Mouse (Mus musculus) telencephalon, adult 2 months (tissue): ENCODE measurements around the gene Xylt1.
A peak's percentile ranks its signal among the peaks of the same experiment; 100 is the strongest.

Experiments
- DNase-seq: peaks from one replicate; pipeline ENCODE4 v3.0.0-alpha.2; 2011; ENCODE audit warnings: low read depth, low spot score

The Xylt1 gene

DNA sequence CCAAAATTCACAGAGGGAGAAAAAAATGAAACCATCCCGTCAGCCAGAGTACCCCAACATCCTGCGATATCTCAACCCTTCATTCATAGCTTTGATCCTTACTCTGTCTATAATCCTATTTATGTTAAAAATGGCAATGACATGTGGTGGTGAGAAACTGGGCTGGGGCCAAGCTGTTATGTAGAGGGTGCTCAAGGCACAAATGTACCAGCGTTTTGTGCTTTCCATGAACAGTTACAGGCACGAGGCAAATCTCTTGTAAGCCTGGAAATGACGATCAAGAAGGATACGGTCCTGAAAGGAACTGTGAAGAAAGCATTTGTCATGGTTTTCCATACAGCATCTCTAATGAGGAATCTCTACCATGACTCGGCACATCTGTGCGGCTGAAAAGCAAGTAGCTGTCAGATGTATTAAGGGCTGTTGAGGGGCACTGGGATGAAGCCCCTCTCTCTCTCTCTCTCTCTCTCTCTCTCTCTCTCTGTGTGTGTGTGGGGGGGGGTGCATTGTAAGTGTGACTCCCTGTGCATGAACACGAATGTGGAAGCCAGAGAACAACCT, 183.2 kb downstream of the Xylt1 start:
- no peak for DNase-seq

DNA sequence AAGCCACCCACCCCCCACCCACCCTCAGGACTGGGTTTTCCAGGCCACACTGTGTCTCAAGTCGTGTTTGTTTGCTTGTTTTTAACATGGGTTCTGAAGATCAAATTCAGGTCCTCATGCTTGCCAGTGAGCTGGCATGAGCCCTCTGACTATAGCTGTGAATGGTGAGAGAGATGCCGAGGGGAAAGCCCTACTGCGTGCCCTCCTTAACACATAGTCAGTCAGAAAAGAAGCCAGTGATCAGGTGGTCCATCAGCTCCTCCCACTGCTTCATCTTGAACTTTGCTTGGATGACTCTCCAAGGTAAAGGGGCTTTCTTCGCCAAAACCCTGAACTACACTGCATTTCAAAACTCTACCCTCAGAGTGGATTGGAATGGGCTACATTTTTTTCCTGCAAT, 183.8 kb downstream of the Xylt1 start:
- no peak for DNase-seq

DNA sequence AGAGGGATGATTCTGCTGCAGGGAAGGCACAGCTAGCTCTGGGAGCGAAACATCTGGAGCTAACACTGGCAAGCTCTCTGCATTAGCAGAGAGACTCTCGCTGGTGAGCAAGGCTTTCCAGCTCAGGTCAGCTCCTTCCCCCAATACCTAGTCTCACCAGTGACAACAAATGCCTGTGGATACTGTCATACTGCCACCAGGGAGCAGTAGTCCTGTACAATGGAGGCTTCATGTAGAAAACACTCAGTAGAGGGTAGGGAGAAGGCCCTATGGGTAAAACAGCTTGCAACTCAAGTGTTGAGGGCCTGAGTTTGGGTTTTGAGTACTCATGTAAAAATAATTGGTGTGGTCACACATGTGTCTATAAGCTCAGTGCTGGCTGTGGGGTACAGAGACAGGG, 185.3 kb downstream of the Xylt1 start:
- DNase-seq = no peak

DNA sequence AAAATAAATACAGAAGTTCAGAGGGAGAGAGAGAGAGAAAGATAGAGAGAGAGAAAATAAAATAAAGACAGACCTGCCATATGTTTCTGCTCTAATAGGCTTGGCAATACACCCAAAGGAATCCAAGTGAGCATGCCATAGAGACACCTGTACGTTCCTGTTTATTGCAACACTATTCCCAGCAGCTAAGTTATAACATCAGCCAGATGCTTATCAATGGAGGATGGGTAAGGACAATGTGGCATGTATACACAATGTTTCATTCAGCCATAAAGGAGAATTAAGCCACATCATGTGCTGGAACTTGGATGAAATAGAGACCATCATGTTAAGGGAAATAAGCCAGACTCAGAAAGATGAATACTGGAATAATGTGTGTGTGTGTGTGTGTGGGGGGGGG, 186.1 kb downstream of the Xylt1 start:
- no peak for DNase-seq

DNA sequence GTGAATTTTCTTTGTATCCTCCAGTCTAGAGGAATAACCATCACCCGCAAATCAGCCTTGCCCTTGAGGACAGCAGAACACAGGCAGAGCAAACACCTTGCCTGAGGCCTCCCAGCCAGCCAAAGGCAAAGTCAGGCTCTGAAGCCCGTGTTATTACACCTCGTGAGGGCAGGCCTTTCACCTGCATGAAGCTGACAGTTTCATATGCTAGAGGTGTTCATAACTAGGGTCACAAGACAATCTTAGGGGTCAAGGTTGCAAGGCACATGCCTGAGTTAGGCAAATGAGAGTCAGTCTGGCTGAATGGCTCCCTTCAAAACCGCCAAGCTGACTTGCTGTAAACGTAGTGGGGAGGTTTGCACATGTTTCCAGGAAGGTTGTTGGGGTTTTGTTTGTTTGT, 186.5 kb downstream of the Xylt1 start:
- no peak for DNase-seq

DNA sequence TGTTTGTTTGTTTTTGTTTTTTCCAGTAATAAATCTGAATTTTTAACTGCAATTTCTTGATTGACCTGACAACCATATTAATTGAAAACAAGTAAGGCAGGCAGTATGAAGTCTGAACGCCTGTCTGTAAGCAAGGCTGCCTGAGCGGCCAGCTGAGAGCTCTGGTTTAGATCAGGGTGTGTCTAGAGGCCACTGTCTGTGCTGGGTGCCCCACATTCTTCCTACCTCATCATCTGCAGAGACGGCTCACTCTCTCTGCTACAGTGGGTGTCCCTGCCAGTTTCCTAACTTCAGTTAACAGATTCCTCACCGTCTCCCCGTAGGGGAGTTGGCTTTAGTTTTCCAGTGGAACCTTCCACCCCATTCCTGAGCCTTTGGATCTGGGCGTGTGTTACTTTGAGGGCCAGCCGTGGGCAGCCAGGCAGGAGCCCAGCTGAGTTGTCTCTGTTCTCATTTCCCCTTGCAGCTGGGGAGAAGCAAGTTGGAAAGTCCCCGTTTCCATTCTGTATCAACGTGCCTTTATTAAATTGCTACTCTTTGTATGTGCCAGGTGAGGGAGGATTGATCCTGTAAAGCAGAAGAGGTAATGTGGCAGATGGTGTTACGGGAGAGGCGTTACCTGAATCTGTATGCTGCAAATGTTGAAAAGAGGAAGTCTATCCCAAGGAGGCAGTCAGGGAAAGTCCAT, 187.0 kb downstream of the Xylt1 start:
- DNase-seq = no peak

DNA sequence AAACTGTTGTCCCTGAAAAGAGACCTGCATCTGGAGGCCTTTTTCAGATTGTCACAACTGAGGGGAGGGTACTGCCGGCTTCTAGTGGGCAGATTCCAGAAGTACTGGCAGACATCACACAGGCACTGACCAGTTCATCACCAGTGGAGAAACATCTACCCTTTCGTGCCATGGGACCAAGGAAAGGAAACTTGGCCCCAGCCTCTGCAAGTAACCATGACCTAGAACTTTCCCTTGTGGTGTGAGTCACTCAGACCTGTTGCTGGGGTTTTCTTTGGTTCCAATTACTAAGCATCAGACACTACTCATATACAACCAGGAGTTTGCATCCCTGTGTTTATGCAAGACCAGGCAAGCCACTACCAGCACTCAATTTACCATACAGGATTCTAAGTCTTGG, 190.4 kb downstream of the Xylt1 start:
- no peak for DNase-seq

DNA sequence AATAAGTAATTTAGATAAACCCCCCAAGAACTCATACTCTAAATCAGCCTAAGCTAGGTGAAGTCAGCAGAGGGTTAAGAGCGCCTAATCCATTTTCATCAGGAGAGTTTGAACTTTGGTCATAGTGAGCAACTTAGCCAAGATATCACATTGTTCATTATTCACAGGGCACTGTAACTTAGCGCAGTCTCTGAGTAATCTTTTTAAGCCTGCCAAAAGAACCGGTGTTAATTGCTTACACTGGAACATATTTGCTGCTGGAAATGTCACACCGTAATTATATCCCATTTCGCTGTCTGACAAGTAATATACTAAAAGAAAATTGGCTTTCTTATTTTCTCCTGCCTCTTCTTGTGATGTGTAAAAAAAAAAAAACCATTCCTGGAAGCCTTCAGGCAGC, 190.9 kb downstream of the Xylt1 start:
- DNase-seq = peak; percentile 53

DNA sequence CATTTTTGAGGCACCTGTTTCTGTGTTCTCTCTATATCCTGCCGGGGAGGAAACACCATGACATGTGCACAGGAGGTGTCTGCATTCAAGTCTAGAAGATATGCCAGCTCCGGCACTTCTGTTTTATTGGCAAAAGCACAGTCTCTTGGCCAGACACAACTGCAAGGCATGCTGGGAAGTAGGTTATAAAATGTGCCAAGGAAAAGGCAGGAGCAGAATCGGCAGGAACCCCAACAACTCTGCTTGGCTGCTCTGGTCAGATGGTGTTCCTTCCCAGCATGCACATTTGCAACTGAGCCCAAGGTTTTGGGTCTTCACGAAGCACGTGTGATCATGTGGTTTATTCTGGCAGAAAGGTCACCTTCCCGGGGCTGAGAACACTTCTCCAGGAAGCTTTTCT, 192.4 kb downstream of the Xylt1 start:
- DNase-seq = peak; percentile 65

DNA sequence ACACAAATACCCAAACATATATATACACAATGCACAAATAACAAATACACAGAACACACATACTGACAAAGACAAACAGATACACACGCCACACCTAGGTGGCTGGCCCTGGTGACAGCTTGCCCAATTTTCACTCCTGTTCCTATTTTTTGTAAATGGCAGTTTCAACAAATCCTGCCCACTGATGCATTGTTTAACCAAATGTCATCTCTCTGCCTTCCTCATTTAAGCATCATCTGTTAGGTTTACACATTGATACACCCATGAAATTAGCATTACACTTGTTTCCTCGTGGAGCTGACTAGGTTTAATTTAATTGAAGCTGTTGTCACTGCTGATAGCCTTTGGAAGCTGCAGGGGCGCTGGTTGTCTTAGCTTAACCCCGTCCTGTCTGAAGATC, 194.6 kb downstream of the Xylt1 start:
- DNase-seq = no peak

DNA sequence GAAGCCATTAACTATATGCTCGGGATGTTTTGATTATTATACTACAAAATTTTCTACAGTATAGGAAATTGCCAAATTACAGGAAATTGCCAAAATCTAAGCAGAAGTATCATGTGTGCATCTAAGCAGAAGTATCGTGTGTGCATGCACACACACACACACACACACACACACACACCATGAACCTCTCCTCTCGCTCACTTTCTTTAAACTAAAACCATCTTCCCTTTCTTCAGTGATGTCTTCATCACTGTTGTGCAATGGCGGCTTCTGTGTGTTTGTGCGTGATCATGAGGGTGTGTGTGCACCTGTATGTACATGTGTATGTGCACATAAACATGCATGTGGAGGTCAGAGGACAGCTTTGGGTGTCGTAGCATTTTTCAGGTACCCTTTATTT, 196.3 kb downstream of the Xylt1 start:
- DNase-seq = no peak

DNA sequence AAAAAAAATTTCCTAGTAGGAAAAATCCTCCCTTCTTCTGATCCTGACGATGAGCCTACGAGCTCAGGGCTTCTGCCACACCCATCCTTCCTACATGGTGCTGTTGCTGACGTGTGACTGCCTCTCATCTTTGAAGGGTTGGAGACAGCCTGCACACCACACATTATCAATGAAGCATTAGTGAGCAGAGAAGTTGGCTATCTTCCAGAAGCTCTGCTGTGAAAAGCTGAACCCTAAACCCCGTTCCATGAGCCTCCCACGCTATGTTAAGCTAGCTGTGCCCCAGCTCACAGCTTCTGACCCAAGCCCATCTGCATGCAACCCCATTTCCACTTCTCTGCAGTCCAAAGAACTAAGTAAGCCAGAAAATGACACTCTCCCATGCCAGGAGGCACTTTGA, 204.4 kb downstream of the Xylt1 start:
- DNase-seq = no peak

DNA sequence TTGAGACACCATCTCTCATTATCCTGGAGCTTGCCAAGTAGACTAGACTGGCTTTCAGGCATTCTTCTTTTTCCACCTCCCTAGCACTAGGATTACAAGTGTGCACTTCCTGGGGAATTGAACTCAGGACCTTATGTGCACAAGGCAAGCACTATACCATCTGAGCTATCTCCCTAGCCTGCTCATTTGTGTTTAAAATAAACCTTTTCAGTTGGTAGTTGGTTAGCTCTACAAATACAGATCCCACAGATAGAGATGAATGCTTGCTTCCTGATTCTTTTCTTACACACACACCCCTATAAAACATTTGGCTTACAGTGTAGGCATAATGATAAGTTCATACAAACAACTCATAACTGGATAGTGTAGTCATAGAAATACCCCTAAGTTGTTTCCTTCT, 206.0 kb downstream of the Xylt1 start:
- DNase-seq = no peak

DNA sequence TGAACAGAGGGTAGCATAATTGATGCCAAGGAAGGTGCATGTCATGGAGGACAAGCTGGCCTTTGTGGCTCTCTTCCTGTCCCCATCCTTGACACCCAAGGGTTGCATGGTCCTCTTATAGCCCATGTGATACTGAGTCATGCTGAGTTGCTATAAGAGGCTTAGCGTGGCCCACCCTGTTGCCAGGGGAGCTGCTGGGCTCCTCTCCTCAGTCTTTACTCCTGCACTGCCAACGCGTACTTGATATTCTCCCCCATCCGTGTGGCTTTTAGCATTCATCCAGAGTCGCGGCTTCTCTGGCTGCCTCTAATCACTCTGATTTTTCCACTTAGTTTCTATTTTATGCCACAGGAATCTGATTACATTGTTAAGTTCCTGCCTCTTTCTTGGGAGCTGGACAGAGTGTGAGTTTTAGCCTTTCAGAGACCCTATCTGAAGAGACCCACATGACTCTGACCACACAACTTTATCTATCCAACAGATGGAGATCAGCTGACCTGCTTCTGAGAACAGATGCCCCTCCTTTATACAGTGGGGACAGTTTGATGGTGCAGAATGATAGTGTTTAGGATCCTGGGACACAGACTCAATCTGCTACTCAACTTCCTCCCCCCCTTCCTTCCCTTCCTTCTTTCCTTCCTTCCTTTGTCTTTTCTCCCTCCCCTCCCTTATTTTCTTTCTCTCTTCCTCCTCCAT, 206.6 kb downstream of the Xylt1 start:
- DNase-seq = no peak

DNA sequence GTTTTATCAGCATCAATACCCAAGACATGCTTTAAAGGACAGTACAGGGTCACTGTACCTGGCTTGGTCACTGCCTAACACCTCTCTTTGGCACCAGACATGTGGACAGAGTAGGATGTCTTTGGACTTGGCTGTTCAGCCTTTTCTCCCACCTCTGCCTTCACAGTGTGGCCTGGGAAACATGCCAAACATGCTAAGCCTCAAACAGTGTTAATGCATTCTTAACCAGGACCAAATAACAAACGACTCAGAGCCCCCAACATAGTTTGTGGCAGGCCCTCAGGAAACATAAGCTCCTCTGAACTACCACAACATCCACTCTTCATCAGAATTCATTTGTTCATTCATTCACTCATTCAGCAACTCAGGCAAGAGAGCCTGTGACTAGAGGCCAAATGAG, 207.6 kb downstream of the Xylt1 start:
- DNase-seq = no peak

DNA sequence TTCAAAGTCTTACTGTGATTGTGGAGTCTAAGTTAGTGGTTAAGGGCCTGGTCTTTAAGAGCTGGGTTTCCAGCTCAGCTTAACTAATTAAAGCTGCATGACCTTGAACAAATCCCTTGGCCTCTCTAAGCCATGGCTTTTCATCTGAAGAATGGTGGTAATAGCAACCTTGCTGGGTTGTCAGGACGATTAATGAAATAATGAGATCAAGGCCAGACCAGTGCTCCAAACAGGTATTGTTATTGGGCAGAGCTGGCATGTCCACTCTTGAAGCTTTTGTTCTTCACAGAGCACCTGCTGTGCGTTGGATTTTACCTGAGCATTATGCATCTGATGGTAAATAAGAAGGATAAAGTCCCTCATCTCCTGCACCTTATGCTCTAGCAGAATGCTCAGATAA, 208.6 kb downstream of the Xylt1 start:
- DNase-seq = no peak

DNA sequence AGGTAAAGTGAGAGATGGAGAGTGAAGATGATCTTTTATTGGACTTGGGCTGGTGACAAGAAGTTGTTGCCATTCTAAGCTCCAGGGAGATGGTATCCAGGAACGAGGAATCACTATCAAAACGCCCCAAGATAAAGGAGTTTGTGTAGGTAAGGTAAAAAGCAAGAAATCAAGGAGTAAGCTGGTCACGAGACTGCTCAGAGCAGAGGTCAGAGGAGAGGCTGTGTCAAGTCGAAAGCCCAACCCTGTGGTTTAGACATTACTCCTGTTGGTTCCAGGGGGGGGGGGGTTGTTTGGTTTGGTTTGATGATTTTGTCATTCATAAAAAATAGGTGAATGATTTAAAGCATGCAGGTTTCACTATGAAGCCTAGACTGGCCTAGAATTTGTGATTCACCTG, 209.0 kb downstream of the Xylt1 start:
- no peak for DNase-seq

DNA sequence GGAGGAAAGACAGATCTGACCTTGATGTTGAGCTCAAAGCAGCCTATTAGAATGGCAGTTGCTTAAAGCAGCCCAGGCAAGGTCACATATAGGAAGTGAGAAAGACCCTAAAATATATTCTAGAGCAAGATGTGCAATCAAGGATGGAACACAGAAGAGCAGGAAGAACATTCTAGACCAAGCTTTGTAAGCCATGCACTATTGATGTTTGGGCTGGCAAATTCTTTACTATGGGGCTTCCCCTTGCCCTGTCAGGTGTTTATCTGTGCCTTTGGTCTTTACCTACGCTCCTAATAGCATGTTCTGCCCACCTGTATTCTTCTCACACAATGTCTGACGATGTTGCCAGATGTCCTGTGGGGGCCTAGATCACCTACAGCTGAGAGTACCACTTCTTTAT, 213.4 kb downstream of the Xylt1 start:
- no peak for DNase-seq

DNA sequence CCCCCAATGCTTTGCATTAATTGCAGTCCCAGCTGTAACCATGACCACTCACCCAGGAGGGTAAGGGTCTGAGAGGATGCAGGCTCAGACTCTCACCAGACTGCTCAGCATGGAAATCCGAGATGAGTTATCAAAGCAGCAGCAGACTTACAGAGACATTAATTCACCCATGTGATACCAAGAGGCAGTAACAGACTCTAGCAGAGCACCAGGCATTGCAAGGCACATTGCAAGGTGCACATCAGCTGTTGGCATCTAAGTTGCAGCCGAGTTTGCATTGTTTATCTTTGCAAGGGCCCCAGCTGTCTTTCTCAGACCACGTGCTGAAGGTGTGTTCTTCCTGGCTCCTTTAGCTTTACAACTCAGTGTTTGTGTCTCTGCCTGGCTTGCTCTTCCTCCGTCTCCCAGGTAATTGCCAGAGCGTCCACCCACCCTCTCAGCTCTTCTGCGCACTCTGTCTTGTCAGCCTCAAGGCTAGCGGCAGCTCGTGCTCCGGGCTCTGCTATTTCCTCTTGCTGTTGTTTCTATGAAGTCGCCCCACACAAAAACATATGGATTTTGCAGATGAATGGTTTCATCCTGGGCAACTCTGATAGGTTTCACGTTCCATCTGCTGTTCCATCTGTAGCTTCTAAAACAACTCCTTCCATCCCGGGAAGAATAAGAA, 214.4 kb downstream of the Xylt1 start:
- DNase-seq = peak; percentile 91

DNA sequence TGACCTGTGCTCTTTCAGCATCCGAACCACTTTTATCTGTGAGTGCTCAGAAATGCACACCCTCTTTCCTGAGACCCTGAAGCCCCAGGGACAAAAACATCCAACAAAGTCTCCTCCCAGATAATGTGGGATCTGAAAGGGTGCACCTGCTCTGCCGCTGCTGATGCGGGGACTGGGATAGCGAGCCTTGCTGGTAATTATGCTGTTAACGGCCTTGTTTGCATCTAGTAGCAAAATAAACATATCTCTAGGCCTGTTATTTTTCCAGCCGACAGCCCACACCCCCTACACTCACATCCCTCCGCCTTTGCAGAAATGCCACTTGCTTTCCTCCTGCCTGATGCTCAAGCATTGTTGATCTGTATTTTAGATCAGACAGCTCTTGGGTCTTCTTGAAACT, 219.7 kb downstream of the Xylt1 start:
- DNase-seq = no peak

DNA sequence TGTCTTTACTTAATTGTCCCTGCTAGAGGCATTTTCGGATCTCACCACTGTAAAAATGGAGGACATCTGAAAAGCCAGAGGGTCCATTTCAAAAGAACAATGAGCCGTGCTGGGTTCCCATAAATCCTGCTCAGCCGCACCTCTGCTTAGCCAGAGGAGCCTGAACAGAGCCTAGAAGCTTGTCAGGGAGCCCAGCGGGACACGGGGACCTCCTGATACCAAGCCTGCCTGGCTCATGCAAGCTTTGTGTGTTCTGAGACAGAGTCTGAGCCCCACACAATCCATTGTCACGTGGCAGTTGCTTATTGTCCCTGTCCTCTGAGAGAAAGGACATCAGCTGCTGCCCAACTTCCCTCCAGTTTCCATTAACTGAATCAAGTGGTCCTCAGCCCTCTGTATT, 229.7 kb downstream of the Xylt1 start:
- DNase-seq = no peak

DNA sequence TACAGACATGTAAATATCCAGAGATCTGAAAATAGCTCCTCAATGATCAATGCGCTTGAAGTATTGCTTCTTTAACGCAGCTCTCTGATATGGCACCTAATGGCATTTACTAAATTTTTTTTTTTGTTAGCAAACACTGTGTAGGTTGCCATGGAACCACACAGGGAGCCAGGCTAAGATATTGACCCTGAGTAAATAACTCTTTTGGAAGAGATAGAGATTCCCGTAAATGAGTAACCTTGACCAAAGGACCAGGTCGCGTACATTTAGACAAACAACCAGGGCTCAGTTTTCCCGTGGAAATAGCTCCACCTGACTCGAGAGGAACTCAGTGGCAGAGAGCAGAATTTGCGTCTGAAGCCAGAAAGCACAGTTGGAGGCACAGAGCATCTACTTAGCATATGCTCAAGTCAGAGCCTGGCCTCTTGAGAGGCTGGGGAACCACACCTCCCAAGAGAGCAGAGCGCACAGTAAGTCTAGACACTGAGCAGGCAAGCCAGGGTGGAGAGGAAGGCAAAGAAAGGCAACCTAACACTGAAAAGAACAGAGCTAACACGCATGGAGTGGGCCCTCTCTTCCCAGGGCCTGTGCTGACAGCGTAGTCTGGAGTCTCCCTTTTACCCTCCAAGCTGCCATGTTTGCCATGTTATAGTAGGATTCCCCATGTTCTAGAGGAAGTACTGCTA, 232.2 kb downstream of the Xylt1 start:
- no peak for DNase-seq
